Mouse (Mus musculus): ENCODE results near the gene Afmid. TPM values are rescaled to one million over a fixed set of nuclear protein-coding genes. Genes with fewer than 3 reads are reported as not detected.

The Afmid gene
- polyA plus RNA-seq, 2 experiments, result 5.3 to 10.4 TPM

DNA sequence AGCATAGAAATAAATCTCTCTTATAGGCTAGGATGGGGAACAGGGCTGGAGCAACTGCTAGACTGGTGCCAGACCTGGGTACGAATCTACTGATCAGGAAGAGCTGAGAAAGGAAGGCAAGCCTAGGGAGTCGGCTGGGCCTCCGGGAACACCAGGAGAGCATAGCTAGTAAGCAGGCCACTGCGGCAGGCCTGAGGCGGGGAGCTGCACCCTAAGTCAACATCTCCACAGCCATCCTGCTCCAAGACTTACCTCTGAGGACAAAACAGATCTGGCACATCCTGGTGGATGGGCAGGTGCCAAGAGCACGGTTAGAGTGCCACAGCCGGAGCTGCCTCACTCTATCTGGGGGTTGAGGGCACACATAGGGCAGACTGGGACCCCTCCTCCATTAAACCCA is 5.6 kb upstream of the Afmid start:
- DNase-seq (ENCODE audit: low spot score), result no peak

DNA sequence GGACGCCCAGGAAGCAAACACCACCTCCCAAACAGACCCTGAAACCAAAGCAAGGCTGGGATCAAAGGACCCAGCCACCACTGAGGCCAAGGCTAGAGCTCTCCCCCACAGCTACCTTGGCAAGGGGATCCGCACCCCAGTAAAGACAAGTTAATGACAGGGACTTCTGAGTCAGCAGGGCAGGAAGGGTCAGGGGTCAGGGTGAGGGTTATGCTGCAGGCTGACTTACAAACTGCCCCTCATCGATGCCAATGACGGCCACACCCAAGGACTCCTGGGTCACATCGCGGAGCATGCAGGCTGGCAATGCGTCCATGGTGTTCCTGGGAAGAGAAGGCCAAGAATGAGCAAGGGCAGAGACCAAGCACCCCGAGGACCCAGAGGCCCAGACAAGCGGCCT is 3.9 kb upstream of the Afmid start:
- DNase-seq (ENCODE audit: low spot score), result no peak
- H3K27me3 ChIP-seq (ENCODE audit: control insufficient read depth, insufficient read depth, low read length), result no peaks in the 10 kb centered on the region
- H3K4me2 ChIP-seq (replicated peaks; ENCODE audit: low read depth, low read length, severe bottlenecking), result no peak overlapping the region
- no peaks in the 10 kb centered on the region for H3K9me3 ChIP-seq (ENCODE audit: control insufficient read depth, low read length)
- no peak for ATAC-seq (ENCODE audit: low FRiP score, low read depth)
- 90% methylated on average over 9 of the region's 9 CpGs for WGBS
- H3K4me1 ChIP-seq (ENCODE audit: control insufficient read depth, insufficient read depth, low read length), result peaks cover 29% of the 10 kb centered on the region
- no peak for TF ChIP-seq POLR2A (IDR thresholded peaks at IDR 0.05; ENCODE audit: borderline replicate concordance, extremely low read depth, insufficient read depth, insufficient read length)
- peaks cover 59% of the 10 kb centered on the region for H3K36me3 ChIP-seq (ENCODE audit: control insufficient read depth, insufficient read depth, low read length)
- no peak overlapping the region for H3K27ac ChIP-seq (replicated peaks; ENCODE audit: low read depth, low read length)
- H3K9ac ChIP-seq (ENCODE audit: low read depth, low read length, severe bottlenecking), result no peak overlapping the region
- no peak overlapping the region for H3K4me3 ChIP-seq (replicated peaks; ENCODE audit: low read length)

More for the DNA sequence above, 5.6 kb upstream of the Afmid start:
- no peaks in the 10 kb centered on the region for H3K9me3 ChIP-seq (ENCODE audit: control insufficient read depth, low read length)
- no peak for TF ChIP-seq POLR2A (IDR thresholded peaks at IDR 0.05; ENCODE audit: borderline replicate concordance, extremely low read depth, insufficient read depth, insufficient read length)
- no peaks in the 10 kb centered on the region for H3K27me3 ChIP-seq (ENCODE audit: control insufficient read depth, insufficient read depth, low read length)
- H3K9ac ChIP-seq (ENCODE audit: low read depth, low read length, severe bottlenecking), result no peak overlapping the region
- H3K4me3 ChIP-seq (replicated peaks; ENCODE audit: low read length), result no peak overlapping the region
- no peak overlapping the region for H3K4me2 ChIP-seq (replicated peaks; ENCODE audit: low read depth, low read length, severe bottlenecking)
- ATAC-seq (ENCODE audit: low FRiP score, low read depth), result no peak
- peaks cover 71% of the 10 kb centered on the region for H3K36me3 ChIP-seq (ENCODE audit: control insufficient read depth, insufficient read depth, low read length)
- 97% methylated on average over 7 of the region's 7 CpGs for WGBS
- H3K4me1 ChIP-seq (ENCODE audit: control insufficient read depth, insufficient read depth, low read length), result peaks cover 22% of the 10 kb centered on the region
- no peak overlapping the region for H3K27ac ChIP-seq (replicated peaks; ENCODE audit: low read depth, low read length)

DNA sequence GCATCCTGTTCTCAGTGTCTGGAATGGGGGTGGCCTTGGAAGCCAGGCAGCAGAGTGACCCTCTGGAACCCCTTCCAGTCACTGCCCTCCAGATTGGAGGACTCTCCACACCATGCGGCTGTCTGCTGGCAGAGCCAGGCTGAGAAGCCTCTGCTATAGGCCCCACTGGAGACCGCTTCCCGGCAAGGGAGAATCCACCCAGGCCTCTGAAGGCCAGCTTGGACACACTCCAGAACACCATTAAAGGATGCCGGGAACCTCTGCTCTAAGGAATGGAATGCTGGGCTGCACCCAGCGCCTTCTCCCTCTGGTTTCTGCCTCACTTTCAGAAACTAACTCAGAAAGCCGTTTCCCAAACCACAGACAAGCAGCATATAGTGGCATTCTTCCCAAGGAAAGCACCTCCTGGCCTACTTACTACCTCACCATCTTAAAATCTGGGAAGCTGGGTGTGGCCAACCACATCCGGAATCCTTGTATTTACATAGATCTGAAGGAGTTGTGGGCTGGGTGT is 2.9 kb upstream of the Afmid start:
- ATAC-seq (ENCODE audit: low FRiP score, low read depth), result no peak
- H3K36me3 ChIP-seq (ENCODE audit: control insufficient read depth, insufficient read depth, low read length), result peaks cover 50% of the 10 kb centered on the region
- H3K9ac ChIP-seq (ENCODE audit: low read depth, low read length, severe bottlenecking), result no peak overlapping the region
- H3K4me1 ChIP-seq (ENCODE audit: control insufficient read depth, insufficient read depth, low read length), result peaks cover 35% of the 10 kb centered on the region
- no peak for TF ChIP-seq POLR2A (IDR thresholded peaks at IDR 0.05; ENCODE audit: borderline replicate concordance, extremely low read depth, insufficient read depth, insufficient read length)
- no peaks in the 10 kb centered on the region for H3K27me3 ChIP-seq (ENCODE audit: control insufficient read depth, insufficient read depth, low read length)
- WGBS, result 67% methylated on average over 7 of the region's 7 CpGs
- no peak for DNase-seq (ENCODE audit: low spot score)
- no peak overlapping the region for H3K4me3 ChIP-seq (replicated peaks; ENCODE audit: low read length)
- peak overlapping the region; percentile 48; the same call in 1 of the 2 replicates for H3K27ac ChIP-seq (replicated peaks; ENCODE audit: low read depth, low read length)
- no peak overlapping the region for H3K4me2 ChIP-seq (replicated peaks; ENCODE audit: low read depth, low read length, severe bottlenecking)
- no peaks in the 10 kb centered on the region for H3K9me3 ChIP-seq (ENCODE audit: control insufficient read depth, low read length)

DNA sequence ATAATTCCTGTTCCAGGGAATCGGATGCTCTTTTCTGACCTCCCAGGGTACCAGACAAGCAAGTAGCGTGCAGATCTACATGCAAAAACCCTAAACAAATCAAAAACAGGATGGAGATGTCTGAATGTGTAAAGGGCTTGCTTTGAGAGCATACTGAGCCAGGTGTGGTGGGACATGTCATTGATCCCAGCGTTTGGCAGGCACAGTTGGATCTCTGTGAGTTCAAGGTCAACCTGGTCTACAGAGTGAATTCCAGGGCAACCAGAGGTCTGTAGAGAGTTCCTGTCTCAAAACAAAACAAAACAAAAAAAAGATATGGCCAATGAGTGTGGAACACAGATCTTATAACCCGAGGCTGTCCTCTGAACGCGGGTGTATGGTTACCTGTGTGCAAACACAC is 2.3 kb upstream of the Afmid start:
- Histone ChIP-seq H3K9me3 (ENCODE audit: control insufficient read depth, low read length) (no peaks in the 10 kb centered on the region), H3K4me3 (replicated peaks; ENCODE audit: low read length) (no peak overlapping the region), H3K9ac (ENCODE audit: low read depth, low read length, severe bottlenecking) (no peak overlapping the region), H3K27ac (replicated peaks; ENCODE audit: low read depth, low read length) (no peak overlapping the region), H3K4me2 (replicated peaks; ENCODE audit: low read depth, low read length, severe bottlenecking) (no peak overlapping the region), H3K27me3 (ENCODE audit: control insufficient read depth, insufficient read depth, low read length) (no peaks in the 10 kb centered on the region), H3K36me3 (ENCODE audit: control insufficient read depth, insufficient read depth, low read length) (peaks cover 44% of the 10 kb centered on the region), H3K4me1 (ENCODE audit: control insufficient read depth, insufficient read depth, low read length) (peaks cover 41% of the 10 kb centered on the region)
- ATAC-seq (ENCODE audit: low FRiP score, low read depth) (no peak), DNase-seq (ENCODE audit: low spot score) (no peak)
- no peak for TF ChIP-seq POLR2A (IDR thresholded peaks at IDR 0.05; ENCODE audit: borderline replicate concordance, extremely low read depth, insufficient read depth, insufficient read length)
- WGBS, result 93% methylated on average over 6 of the region's 6 CpGs

DNA sequence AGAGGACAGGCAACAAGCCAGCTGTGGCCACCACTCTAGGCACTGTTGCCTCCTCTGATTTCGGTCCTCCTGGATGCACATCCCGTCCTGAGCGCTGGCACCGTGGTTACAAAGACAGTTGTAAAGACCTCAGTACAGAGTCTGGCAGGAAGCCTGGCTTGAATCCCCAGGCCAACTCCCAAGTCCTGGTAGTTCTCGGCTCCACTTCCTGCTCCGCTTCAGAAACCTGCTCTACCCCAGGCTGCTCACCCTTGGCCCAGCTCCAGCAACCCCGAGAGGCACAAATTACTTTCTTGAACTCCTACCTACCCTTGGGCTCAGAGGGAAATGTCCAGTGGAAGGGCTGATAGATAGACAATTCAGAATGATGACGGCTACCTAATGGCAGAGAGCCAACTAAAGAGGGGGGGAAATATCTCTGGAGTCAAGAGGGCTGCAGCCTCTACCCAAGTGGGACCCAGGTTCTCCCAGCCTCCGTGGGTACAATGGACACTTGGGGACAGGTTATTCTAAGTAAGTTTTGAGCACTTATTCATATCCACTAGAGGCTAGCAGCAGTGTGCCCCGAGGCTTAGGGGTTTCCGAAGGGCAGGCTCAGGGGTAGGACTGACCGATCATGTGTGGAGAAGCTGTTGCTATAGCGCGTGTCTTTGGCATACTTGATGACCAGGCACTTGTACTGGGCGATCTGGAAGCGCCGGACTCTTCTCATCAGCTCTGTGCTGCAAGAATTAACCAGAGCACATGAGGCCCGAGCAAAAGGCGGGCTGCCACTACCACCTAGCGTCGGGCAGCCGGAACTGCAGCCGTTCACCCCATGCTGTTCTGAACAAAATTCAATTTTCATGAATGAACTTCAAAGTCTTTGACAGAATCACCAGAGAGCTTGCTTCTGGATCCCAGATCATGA is 1.4 kb upstream of the Afmid start:
- Histone ChIP-seq H3K27ac (replicated peaks; ENCODE audit: low read depth, low read length) (no peak overlapping the region; the same call in 1 of the 2 replicates), H3K36me3 (ENCODE audit: control insufficient read depth, insufficient read depth, low read length) (peaks cover 36% of the 10 kb centered on the region), H3K9ac (ENCODE audit: low read depth, low read length, severe bottlenecking) (peak overlapping the region; percentile 70), H3K4me1 (ENCODE audit: control insufficient read depth, insufficient read depth, low read length) (peaks cover 46% of the 10 kb centered on the region), H3K27me3 (ENCODE audit: control insufficient read depth, insufficient read depth, low read length) (no peaks in the 10 kb centered on the region), H3K4me2 (replicated peaks; ENCODE audit: low read depth, low read length, severe bottlenecking) (peak overlapping the region; percentile 91), H3K4me3 (replicated peaks; ENCODE audit: low read length) (peak overlapping the region; percentile 58), H3K9me3 (ENCODE audit: control insufficient read depth, low read length) (no peaks in the 10 kb centered on the region)
- WGBS, result 17% methylated on average over 23 of the region's 23 CpGs
- ATAC-seq (ENCODE audit: low FRiP score, low read depth), result peak; percentile 45
- DNase-seq (ENCODE audit: low spot score), result peak; percentile 87
- no peak for TF ChIP-seq POLR2A (IDR thresholded peaks at IDR 0.05; ENCODE audit: borderline replicate concordance, extremely low read depth, insufficient read depth, insufficient read length)

Measured in limb, embryonic 14.5 days (tissue).